Mouse (Mus musculus): Measurements from ENCODE around the gene Taco1.
"Not testable (repeated sequence)": the region's sequence is repeated elsewhere in the genome, so short reads cannot be mapped to it uniquely, and the experiment has no call there.

Taco1 gene

DNA sequence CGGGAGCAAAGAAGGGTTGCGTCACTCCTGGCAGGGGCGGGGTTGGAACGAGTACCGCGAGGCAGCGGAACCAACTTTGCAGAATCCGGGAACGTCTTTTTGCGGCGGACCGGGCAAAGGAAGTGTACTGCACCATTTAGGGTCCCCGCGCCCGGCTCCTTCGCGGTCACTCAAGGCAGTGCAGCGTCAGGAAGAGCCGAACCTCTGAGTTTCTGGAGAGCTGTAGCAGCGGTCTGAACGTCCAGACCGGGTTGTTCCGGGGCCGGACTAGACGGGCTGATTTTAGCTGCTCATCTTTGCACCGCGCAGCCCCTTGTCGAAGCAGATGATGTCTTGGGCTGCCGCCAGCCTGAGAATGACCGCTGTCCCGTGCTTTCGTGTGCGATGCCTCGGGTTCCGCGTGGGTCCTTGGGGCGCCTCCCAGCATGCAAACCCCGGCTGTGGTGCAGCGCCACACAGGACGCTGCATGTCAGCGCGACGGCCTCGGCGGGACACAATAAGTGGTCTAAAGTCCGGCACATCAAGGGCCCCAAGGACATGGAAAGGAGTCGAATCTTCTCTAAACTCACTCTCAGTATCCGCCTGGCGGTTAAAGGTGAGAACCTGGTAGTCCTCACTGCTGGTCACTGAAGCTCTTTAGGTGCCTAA is at the start of gene Taco1:
Gene Taco1 (plus strand): TSS at position 139 of the 649 bp plus-strand sequence.
- DNase-seq (ENCODE audit: low read depth, low spot score) = peak; percentile 98

DNA sequence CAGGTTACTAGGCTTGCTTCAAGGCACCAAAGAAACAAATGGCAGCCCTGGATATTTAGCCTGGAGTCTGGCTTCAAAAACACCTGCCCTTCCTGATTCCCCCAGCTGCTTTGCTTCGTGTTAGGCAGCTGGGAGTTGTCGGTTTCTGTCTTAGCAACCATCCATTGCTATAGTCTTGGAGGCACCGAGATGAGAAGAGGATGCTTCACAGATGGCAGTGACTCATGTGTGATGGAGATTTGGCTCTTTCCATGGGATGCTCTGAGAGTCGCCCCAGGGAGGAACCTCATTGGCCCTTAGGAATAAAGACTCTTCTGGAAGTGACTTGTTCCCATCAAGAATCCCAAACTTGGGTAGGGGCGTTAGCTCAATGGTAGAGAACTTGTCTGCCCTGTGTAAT is 49.4 kb upstream of the Taco1 start:
- DNase-seq (ENCODE audit: low read depth, low spot score) = no peak

- DNase-seq (ENCODE audit: low read depth, low spot score) = peak; percentile 73
Observed at GRCm38 (mm10) chr11:106020051-106020763, 45.7 kb upstream of the Taco1 start.

- no peak for DNase-seq (ENCODE audit: low read depth, low spot score)
Observed at GRCm38 (mm10) chr11:106025774-106026173, 40.1 kb upstream of the Taco1 start.

DNA sequence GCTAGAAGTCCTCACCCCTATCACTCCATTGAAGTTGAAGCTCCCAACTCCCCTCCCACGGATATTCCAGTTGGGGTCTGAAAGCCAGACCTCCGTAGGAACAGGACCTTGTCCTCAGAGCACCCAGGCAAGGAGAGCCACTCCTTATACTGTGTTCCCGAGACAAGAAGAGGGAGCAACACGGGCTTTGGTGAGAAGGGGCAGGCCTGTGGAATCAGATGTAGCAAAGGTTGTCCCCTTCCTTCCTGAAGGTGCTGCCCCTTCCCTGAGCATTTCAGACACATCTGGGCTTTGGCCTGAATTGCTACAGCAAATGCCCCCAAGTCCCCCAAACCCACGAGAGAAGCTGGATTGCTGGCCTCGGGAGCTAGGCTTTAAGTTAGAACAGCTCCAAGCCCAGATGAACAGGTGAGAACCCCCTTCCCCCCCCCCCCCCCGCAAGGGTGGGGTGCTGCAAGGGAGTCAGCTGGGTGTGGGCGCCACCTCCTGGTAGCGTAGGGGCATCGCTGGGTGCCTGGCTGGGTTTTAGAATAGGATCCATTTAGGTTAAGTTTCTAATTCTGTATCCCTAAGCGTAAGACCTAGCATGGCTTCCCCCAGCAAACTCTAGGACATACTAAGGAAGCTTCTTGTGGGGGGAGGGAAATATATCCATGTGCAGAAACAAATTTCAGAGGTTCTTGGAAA is 39.3 kb upstream of the Taco1 start:
- no peak for DNase-seq (ENCODE audit: low read depth, low spot score)

DNA sequence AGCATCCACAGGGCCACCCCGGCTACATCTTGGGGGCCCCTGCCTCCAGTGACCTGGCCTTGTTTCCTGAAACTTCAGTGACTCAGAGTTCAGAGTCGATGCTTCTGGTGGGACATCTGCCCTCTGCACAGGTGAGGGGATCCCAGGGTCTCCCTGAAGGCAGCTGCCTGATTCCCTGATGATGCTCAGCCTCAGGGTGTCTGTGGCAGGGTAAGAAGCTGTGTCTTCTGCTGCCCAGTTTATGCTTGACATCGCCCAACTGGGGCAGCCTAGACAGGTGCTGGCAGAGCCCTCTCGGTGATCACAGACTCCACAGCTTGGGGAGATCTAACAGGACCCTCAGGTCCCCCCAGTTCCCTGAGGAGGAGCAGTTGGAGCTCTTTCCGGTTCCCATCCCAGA is 38.3 kb upstream of the Taco1 start:
- no peak for DNase-seq (ENCODE audit: low read depth, low spot score)

DNA sequence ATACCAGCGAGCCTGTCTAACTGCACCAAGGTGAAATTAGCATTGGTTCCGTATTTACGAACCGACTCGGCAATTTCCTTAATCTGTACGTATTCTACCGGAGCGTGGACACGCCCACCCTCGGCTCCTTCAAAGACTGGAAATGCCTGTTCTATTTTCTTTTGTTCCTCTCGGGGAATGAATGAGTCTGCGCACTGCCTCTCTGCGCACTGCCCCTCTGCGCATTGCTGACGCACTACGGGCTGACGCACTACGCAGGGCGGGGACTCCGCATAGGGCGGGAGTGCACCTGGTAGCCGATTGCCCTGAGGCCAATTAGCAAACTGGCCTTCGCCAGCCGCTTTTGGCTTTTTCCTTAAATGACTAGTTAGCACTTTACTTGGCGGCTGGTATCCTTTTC is 33.8 kb upstream of the Taco1 start:
- DNase-seq (ENCODE audit: low read depth, low spot score) = not testable (repeated sequence)

DNA sequence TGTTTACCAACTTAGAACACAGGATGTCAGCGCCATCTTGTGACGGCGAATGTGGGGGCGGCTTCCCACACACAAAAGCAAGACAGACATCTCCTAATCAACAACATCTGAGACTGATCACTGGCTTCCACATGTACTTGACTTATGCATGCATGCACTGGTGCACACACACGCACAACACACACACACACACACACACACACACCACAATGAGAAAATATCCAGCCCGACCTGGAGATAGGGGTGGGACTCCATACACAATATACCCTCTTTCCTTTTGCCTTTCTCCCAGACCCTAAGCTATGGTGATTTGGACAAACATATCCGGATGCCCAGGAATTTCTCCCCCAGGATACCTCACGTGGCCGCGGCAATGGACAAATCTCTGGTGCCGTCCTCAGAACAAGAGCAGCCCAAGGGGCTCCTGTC is 32.4 kb upstream of the Taco1 start:
- peak; percentile 20 for DNase-seq (ENCODE audit: low read depth, low spot score)

GRCm38 (mm10) chr11:106034986-106035385 is 30.9 kb upstream of the Taco1 start:
- no peak for DNase-seq (ENCODE audit: low read depth, low spot score)

GRCm38 (mm10) chr11:106036548-106037417 is 29.1 kb upstream of the Taco1 start, which contains the start of gene Dcaf7:
Gene Dcaf7 (plus strand): TSS chr11:106036872.
- DNase-seq (ENCODE audit: low read depth, low spot score) = peak; percentile 97

GRCm38 (mm10) chr11:106037418-106037751 is 28.5 kb upstream of the Taco1 start:
- peak; percentile 86 for DNase-seq (ENCODE audit: low read depth, low spot score)

DNA sequence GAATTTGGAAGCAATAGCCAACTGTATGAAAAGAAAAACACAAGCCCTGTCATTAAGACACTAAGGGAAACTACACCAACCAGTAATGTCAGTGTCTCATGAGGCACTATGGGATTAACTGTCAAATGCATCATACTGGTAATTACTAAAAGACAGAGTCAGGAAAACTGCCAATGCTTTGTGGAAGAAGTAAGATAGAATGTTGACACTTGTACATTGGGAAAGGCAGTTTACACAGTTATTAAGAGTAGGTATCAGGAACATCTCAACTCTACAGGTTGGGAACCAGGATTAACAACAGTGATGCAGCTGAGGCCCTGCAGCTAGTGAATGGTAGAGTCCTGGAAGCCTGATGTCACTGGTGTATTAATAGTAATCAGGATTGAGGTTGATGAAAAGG is 21.5 kb upstream of the Taco1 start:
- DNase-seq (ENCODE audit: low read depth, low spot score) = no peak

- DNase-seq (ENCODE audit: low read depth, low spot score) = no peak
Observed at GRCm38 (mm10) chr11:106045256-106045655, 20.6 kb upstream of the Taco1 start.

- DNase-seq (ENCODE audit: low read depth, low spot score) = no peak
Observed at GRCm38 (mm10) chr11:106045780-106046179, 20.1 kb upstream of the Taco1 start.

GRCm38 (mm10) chr11:106046584-106046983 is 19.3 kb upstream of the Taco1 start:
- DNase-seq (ENCODE audit: low read depth, low spot score) = no peak

DNA sequence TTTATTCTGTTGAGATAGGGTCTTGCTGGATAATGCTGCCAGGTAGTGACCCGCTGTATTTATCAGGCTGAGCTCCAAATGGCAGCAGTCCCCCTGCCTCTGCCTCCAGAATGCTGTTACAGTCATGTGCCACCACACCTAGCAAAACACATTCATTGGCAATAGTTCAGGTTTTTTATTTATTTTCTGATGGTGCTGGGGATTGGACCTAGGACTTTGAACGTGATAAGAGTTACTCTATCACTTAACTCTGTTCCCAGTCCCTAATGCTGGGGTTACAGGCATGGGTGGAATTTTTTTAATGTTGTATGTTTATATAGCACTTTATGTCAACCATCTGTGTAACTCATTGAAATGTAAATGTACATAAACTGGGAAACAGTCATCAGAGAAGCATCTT is 11.9 kb upstream of the Taco1 start:
- no peak for DNase-seq (ENCODE audit: low read depth, low spot score)

DNA sequence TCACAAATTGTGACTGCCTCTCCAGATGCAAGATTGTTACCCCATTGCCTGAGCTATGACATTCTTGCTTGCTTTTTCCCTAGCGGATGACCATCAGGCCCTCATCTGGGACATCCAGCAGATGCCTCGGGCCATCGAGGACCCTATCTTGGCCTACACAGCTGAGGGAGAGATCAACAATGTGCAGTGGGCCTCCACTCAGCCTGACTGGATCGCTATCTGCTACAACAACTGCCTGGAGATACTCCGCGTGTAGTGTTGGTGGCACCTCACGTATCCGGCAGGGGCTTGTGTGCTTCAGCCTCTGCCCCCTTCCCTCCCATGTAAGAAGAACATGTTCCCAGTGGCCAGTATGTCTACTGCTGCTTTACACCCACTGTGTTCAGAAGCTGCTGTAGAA is 11.3 kb upstream of the Taco1 start:
- DNase-seq (ENCODE audit: low read depth, low spot score) = no peak

GRCm38 (mm10) chr11:106055341-106055740 is 10.5 kb upstream of the Taco1 start:
- DNase-seq (ENCODE audit: low read depth, low spot score) = no peak

- DNase-seq (ENCODE audit: low read depth, low spot score) = no peak
Observed at GRCm38 (mm10) chr11:106056819-106057491, 8.9 kb upstream of the Taco1 start.

DNA sequence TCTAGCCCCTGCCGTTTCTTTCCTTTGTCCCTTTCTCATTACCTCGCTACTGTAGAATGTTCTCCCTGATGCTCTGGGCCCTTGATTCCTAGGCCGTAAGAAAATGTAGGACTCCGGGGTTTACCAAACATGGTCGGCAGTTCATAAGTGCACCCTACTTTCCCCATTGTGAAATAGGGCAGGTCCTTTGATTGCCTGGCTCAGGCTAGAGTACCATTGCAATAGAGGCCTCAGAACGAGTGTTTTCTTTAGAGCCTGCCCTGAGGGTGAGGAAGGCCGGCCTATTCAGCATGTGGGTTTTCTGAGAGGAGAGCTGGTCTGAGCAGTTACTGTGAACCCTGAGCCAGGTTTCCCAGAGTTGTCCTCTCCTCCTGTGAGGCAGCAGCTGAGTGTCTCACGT is 7.8 kb upstream of the Taco1 start:
- DNase-seq (ENCODE audit: low read depth, low spot score) = no peak

DNA sequence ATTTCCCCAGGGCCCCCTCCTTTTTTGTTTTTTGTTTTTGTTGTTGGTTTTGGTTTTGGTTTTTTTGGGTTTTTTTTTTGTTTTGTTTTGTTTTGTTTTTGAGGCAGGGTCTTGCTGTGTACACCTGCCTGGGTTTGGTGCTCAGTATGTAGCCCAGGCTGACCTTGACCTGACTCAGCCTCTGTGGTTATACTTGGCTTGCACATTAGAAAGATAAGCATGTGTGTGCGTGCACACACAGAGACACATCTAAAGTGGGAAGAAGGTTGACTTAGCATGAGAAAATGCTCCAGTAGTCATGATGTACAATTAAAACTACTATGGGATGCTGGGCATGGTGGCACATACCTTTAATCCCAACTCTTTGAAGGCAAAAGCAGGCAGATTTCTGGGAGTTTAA is 5.3 kb upstream of the Taco1 start:
- no peak for DNase-seq (ENCODE audit: low read depth, low spot score)
